Mouse (Mus musculus) neutrophil, adult 59 days (primary cell): ENCODE data around the gene Mars2. TPM values are rescaled to one million over a fixed set of nuclear protein-coding genes. Genes with fewer than 3 reads are reported as not detected.

Experiments used
- total RNA-seq, 2 experiments: library from RNA; stranded (reverse); gene quantifications; 1 replicate in 1 of 2; 2 replicates in 1 of 2; pipeline ENCODE4 v1.2.4; 2023

Gene Mars2
- total RNA-seq: 1 to 10 TPM; 1.8 to 2.1 TPM

GRCm38 (mm10) chr1:55236890-55237642 lies at the start of gene Mars2:
Gene Mars2 (plus strand): TSS chr1:55237177.

GRCm38 (mm10) chr1:55226011-55226857 lies 10.7 kb upstream of the Mars2 start, which contains the start of gene Rftn2:
Gene Rftn2 (minus strand): TSS chr1:55226782.

Other genes starting within 250 kb of the Mars2 start
- 100 to 1,000 TPM; 221 to 233 TPM for gene Sf3b1, start 209.7 kb upstream of the Mars2 start, total RNA-seq
- gene Coq10b, start 184.4 kb upstream of the Mars2 start, total RNA-seq: 10 to 100 TPM; 29.8 to 31.7 TPM
- gene Hspe1, start 149.0 kb upstream of the Mars2 start, total RNA-seq: 10 to 100 TPM; 27.5 to 38.3 TPM
- gene Hspd1, start 148.9 kb upstream of the Mars2 start, total RNA-seq: 10 to 100 TPM; 48.2 to 51.4 TPM
- 10 to 100 TPM; 44.1 to 49.9 TPM for gene Mob4, start 105.9 kb upstream of the Mars2 start, total RNA-seq
- 1 to 10 TPM in 1 of 2 experiments, under 1 TPM in 1; 0.40 to 1.1 TPM for gene Rftn2, start 10.4 kb upstream of the Mars2 start, total RNA-seq
- gene Boll, start 126.3 kb downstream of the Mars2 start, total RNA-seq: not detected
- gene Plcl1, start 168.7 kb downstream of the Mars2 start, total RNA-seq: under 1 TPM; 0.29 to 0.53 TPM